Mouse (Mus musculus): ENCODE data around the gene Wwtr1. TPM values are rescaled to one million over a fixed set of nuclear protein-coding genes. Genes with fewer than 3 reads are reported as not detected.

Wwtr1 gene
- polyA plus RNA-seq, 1 experiment from 2014 or later: 10.6 TPM

DNA sequence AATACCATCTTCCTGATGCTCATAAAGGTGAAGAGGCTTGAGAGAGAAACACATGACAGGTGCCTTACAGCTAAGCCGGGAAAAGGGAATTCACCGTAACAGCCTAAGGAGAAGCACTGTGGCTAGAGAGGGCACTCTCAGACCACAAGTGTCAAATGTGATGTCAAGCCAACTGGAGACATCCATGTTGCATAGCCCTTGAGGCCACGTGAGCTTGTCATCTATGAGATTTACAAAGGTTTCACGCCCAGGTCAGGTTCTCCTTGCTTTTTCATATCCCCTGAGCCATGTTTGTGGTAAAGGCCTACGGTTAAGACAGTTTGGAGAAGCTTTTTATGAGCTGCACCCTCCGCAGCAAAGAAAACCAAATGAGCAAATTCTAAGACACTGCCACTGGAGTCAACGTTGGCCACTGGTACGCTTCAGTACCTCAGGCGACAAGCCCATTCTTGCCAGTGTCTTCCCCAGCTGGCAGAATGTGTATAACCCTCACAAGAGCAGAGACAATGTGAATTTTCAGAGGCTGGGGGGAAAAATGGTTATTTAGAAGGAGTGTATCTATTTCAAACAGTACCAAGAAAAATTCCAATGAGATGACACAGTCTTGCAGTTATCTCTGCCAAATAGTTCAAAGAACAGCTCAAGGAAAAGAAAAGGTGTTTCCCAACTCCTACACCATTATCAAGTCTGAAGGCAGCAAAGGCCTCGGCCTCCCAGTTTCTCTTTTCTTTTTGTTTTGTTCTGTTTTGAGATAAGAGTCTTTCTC is 21.4 kb downstream of the Wwtr1 start:
- DNase-seq (ENCODE audit: low spot score): no peak
- Histone ChIP-seq H3K4me3 (no peak overlapping the region), H3K4me1 (replicated peaks) (no peaks in the 10 kb centered on the region), H3K9me3 (0 out of 2 replicates have a peak, but pooled peaks cover 2% of the 10 kb centered on the region), H3K27ac (no peak overlapping the region), H3K27me3 (ENCODE audit: insufficient read depth, poor library complexity, severe bottlenecking) (no peaks in the 10 kb centered on the region), H3K36me3 (peaks cover 10% of the 10 kb centered on the region)
- WGBS: 91% methylated on average over 10 of the region's 10 CpGs

DNA sequence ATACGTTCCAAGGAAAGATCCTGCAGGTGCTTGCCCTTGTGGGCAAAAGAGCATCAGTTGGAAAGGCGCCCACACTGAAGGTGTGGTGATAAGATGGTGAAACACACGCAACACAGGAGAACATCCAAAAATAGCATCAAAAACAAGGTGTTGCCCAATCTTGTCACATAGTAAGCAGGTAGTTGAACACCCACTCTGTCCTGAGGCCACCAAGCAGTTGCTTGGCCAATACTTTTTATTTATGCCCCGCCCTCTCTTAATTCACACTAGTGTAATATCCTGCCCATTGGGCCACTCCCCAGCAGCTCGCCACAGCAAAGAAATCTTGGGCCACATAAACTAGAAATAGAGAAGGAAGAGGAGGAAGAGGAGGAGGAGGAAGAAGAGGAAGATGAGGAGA is 22.6 kb downstream of the Wwtr1 start:
- Histone ChIP-seq H3K36me3 (no peaks in the 10 kb centered on the region), H3K4me3 (no peak overlapping the region), H3K27ac (no peak overlapping the region), H3K9me3 (no peaks in the 10 kb centered on the region), H3K27me3 (ENCODE audit: insufficient read depth, poor library complexity, severe bottlenecking) (no peaks in the 10 kb centered on the region), H3K4me1 (replicated peaks) (no peaks in the 10 kb centered on the region)
- WGBS: 94% methylated on average over 5 of the region's 5 CpGs
- DNase-seq (ENCODE audit: low spot score): no peak

DNA sequence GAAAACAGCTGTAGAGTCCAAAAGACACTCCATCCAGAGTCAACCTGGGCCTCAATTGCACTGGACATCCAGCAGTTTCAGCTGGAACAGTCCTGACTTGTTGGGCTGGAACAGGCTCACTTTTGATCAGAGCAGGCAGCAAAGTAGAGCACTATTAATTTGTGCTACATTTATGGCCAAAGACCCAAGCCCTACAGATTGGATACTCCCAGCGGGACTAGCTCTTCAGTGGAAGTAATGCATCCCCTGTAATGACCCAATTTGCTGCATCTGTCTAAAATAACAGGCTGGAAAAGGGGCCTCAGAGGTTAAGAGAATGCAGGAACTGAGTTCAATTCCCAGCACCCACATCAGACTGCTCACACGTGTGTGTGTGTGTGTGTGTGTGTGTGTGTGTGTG is 24.5 kb downstream of the Wwtr1 start:
- DNase-seq (ENCODE audit: low spot score): no peak
- no peaks in the 10 kb centered on the region for H3K27me3 ChIP-seq (ENCODE audit: insufficient read depth, poor library complexity, severe bottlenecking)
- no peaks in the 10 kb centered on the region for H3K9me3 ChIP-seq
- H3K27ac ChIP-seq: no peak overlapping the region
- no peaks in the 10 kb centered on the region for H3K36me3 ChIP-seq
- H3K4me3 ChIP-seq: no peak overlapping the region
- peaks cover 12% of the 10 kb centered on the region for H3K4me1 ChIP-seq (replicated peaks)
- WGBS: 80% methylated on average over 2 of the region's 2 CpGs

DNA sequence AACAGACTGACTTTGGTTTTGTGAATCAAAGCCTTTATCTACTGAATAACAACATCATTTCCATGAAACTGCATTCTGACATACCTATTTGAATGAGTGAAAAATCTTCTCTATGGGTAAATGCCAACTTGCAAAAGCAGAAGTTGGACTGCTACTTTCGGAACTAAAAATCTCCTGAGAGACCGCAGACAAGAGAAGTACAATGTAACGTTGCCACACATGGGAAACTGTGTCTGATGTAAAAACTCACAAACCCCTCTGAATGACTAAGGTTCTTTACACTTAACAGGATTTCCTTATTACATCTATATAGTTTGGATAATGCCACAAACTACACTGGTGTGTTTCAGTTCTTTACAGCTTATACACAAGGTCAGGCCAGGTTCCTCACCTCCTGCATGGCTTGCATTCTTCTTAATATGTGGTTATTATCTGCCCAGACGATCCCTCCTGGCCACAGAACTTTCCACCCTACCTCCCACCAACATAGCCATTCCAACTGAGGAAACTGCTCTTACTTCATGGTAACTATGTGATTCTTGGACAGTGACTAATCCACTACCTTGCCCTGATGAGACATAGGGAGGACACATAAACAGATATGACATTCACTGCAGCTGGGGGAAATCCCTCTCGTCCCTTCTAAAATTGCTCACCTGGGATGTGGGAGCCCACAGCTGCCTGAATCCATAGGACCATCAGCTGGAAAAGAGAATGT is 25.1 kb downstream of the Wwtr1 start:
- Histone ChIP-seq H3K9me3 (no peaks in the 10 kb centered on the region), H3K27ac (no peak overlapping the region), H3K4me1 (replicated peaks) (peaks cover 12% of the 10 kb centered on the region), H3K4me3 (no peak overlapping the region), H3K36me3 (no peaks in the 10 kb centered on the region), H3K27me3 (ENCODE audit: insufficient read depth, poor library complexity, severe bottlenecking) (no peaks in the 10 kb centered on the region)
- no peak for DNase-seq (ENCODE audit: low spot score)
- WGBS: 88% methylated on average over 5 of the region's 5 CpGs

DNA sequence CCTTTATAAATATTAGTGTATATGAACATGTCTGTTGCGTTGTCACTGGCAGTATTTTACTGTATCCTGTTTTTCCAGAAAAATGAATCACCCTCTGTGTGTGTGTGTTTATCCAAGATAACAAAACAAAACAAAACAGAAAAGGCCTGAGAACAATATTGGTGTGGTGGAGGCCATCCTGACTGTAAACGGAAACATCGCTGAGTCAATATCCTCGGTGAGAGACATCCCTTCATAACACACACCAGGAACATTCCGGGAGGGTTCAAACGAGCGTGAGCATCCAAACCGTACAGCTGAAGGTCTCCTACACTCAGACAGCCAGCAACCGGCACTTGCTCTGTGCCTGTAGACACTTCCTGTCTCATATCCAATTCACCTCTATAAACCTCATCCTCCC is 31.6 kb downstream of the Wwtr1 start:
- Histone ChIP-seq H3K27me3 (ENCODE audit: insufficient read depth, poor library complexity, severe bottlenecking) (no peaks in the 10 kb centered on the region), H3K4me1 (replicated peaks) (peaks cover 18% of the 10 kb centered on the region), H3K9me3 (no peaks in the 10 kb centered on the region), H3K4me3 (no peak overlapping the region), H3K36me3 (no peaks in the 10 kb centered on the region), H3K27ac (no peak overlapping the region)
- 90% methylated on average over 9 of the region's 9 CpGs for WGBS
- DNase-seq (ENCODE audit: low spot score): no peak

DNA sequence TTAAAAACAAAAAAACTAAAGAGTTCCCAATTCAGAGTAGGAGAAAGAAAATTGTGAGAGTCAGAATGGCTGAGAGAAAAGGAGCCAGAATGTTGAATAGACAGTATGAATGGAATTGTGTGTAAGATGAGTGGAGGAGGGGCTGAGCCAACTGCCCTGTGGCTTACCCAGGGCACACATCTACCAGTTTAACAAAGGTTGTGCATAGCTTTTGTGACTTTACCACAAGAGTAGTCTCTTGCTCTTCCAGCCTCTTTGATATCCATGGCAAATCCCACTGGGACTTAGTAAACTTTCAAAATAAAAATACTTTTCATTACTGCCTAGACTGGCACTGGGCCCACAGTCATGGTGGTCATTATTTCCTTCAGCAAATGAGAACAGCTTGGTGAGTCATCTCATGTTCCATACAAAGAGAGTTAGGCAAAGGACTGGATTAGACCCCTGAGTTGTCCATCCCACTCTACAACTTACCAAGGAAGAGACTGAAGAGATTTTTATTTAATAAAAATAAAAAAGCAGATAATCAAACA is 32.8 kb downstream of the Wwtr1 start:
- H3K36me3 ChIP-seq: no peaks in the 10 kb centered on the region
- H3K4me3 ChIP-seq: no peak overlapping the region
- no peaks in the 10 kb centered on the region for H3K27me3 ChIP-seq (ENCODE audit: insufficient read depth, poor library complexity, severe bottlenecking)
- H3K9me3 ChIP-seq: no peaks in the 10 kb centered on the region
- DNase-seq (ENCODE audit: low spot score): no peak
- no peak overlapping the region for H3K27ac ChIP-seq
- H3K4me1 ChIP-seq (replicated peaks): peaks cover 18% of the 10 kb centered on the region

DNA sequence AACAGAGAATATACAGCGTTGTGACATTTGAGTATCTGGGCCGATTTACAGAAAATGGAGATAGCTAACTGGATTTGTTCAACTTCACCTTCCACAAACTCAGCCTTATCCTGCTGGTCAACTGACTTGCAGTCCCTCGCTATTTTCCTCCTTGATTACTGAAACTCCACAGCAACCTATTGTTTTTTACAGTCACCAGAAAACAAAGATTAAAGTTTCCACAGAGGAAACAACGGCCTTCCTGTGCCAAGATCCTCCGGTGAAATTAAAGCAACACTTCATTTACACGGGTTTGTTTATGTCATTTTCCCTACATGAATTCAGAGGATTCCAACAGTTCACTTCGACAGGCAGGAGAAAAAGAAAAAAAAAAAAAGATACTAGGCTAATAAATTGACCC is 34.5 kb downstream of the Wwtr1 start:
- no peak overlapping the region for H3K4me3 ChIP-seq
- no peaks in the 10 kb centered on the region for H3K9me3 ChIP-seq
- 0 out of 2 replicates have a peak, but pooled peaks cover 6% of the 10 kb centered on the region for H3K4me1 ChIP-seq (replicated peaks)
- no peaks in the 10 kb centered on the region for H3K27me3 ChIP-seq (ENCODE audit: insufficient read depth, poor library complexity, severe bottlenecking)
- no peak for DNase-seq (ENCODE audit: low spot score)
- no peaks in the 10 kb centered on the region for H3K36me3 ChIP-seq
- 83% methylated on average over 7 of the region's 7 CpGs for WGBS
- no peak overlapping the region for H3K27ac ChIP-seq

DNA sequence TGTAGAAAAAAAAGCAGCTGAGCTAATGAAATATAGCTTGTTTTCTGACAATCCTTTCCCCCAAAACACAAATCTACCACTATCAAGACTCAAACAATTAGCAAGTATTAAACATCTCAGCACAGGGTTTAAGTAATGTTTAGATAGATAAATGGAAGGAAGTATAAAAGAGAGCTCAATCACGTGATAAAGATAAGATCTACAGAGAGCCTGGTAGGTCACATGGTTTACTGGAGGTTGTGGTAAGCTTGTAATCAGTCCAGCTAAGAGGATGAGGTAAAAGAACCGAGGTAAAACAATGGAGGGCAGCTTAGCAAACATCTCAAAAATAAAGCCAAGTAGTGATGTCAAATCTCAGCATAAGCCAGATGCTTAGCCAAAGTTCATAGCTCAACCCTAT is 35.2 kb downstream of the Wwtr1 start:
- no peaks in the 10 kb centered on the region for H3K27me3 ChIP-seq (ENCODE audit: insufficient read depth, poor library complexity, severe bottlenecking)
- DNase-seq (ENCODE audit: low spot score): no peak
- H3K9me3 ChIP-seq: no peaks in the 10 kb centered on the region
- no peaks in the 10 kb centered on the region for H3K36me3 ChIP-seq
- 71% methylated on average over 2 of the region's 2 CpGs for WGBS
- no peak overlapping the region for H3K4me3 ChIP-seq
- peaks cover 11% of the 10 kb centered on the region for H3K4me1 ChIP-seq (replicated peaks)
- H3K27ac ChIP-seq: no peak overlapping the region

DNA sequence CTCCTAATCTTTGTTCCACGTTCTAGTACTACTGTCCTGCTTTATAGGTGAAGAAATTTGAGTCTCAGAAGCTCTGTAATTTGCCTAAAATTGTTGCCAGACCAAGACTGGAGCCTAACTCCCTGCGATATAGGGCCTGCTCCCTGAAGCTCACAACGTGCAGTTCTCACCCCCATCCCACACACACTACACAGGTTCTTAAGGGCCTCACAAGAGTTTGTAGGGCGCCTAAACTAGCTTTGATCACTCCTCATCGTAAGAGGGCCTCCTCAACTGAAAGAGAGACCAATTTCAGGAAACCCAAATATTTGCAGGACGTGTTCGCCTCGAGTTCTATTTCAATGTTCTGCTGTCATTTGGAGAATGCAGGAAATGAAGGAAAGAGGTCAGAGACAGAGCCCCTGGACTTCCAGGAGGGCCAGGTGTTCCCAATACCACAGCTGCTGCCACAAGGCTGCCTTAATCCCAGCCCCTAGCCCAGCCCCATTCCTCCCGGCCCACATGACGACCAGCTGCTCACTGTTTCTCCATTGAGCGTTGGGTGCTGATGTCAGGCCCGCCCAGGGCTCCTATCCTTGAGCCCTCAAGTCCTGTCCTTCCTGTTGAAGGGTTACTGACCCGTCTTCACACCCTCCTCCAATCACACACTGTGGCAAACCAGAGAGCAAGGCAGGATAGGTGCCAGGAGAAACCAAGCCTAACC is 40.1 kb downstream of the Wwtr1 start:
- Histone ChIP-seq H3K36me3 (no peaks in the 10 kb centered on the region), H3K4me3 (no peak overlapping the region), H3K27ac (peak overlapping the region; percentile 23; the same call in 1 of the 2 replicates), H3K4me1 (replicated peaks) (peaks cover 5% of the 10 kb centered on the region), H3K27me3 (ENCODE audit: insufficient read depth, poor library complexity, severe bottlenecking) (no peaks in the 10 kb centered on the region), H3K9me3 (no peaks in the 10 kb centered on the region)
- WGBS: 76% methylated on average over 13 of the region's 13 CpGs
- DNase-seq (ENCODE audit: low spot score): no peak

DNA sequence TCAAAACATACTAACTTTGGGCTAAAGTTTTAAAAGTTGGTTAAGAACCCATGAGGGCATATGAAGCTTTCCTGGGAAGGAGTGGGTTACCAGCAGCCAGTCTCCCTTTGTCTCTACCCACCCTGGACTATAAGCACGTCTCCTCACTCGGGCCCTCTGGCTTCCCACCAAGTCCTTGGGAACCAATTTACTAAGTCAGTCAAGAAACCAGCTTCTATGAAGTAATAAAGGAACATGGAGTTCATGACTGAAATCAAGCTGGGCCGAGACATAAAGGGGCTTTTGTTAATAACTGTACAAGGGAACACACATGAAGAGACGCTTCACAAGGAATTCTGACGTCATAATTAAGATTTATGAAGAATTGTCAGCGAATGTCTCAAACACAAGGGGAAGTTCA is 41.3 kb downstream of the Wwtr1 start:
- H3K9me3 ChIP-seq: no peaks in the 10 kb centered on the region
- H3K27ac ChIP-seq: no peak overlapping the region
- DNase-seq (ENCODE audit: low spot score): no peak
- no peaks in the 10 kb centered on the region for H3K36me3 ChIP-seq
- H3K27me3 ChIP-seq (ENCODE audit: insufficient read depth, poor library complexity, severe bottlenecking): no peaks in the 10 kb centered on the region
- H3K4me3 ChIP-seq: no peak overlapping the region
- H3K4me1 ChIP-seq (replicated peaks): peaks cover 5% of the 10 kb centered on the region
- WGBS: 79% methylated on average over 6 of the region's 6 CpGs

DNA sequence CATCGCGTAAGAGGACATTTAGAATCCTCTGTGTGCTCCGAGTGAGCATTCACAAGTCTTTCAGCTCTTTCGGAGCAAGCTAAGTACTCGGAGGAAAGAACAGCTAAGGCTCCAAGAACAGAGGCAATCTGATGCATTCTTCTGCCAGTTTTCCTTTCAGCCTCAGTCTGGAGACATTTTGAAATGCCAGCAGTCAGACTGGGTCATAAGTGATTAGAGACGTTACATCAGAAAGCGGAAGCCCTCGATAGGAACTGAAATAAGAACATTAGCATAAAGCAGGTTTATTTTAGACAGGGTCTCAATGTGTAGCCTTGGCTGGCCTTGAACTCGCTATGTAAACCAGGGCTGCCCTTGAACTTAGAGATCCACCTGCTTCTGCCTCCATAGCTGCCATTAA is 41.8 kb downstream of the Wwtr1 start:
- DNase-seq (ENCODE audit: low spot score): no peak
- peaks cover 5% of the 10 kb centered on the region for H3K4me1 ChIP-seq (replicated peaks)

DNA sequence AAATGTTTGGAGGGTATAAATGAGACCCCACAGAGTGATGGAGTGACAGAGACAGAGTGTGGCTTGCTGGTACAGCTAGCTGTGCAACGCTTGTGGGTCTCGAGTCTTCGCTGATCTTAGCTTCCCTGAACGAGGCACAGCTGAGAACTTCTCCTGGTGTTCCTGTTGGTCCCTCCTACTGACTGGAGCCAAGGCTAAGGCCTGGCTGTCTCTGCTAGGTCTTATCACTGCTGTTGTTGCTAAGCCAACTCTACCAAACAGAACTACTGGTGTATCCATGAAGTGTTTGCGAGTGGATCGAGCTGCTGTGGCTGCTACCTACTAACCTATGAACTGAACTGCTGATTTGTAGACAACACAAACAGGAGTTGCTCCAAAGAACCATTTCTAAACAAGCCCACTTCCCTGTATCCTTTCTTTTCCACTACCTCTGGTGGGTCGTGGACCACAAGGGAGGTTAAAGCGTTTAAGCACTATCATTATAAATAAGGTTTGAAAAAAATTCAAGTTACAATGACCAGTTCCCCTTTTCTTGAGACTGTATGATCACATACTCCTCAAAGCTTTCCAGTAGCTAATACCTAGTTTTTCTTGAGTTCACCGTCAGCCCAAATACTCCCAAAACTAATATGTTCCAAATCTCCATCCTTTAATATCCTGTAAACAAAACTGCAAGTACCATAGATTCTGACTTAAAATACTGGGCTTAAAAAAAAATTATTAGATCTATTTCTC is 42.6 kb downstream of the Wwtr1 start:
- no peaks in the 10 kb centered on the region for H3K9me3 ChIP-seq
- WGBS: 94% methylated on average over 9 of the region's 9 CpGs
- no peak for DNase-seq (ENCODE audit: low spot score)
- H3K36me3 ChIP-seq: 0 out of 2 replicates have a peak, but pooled peaks cover 2% of the 10 kb centered on the region
- H3K27ac ChIP-seq: no peak overlapping the region
- H3K27me3 ChIP-seq (ENCODE audit: insufficient read depth, poor library complexity, severe bottlenecking): no peaks in the 10 kb centered on the region
- peaks cover 5% of the 10 kb centered on the region for H3K4me1 ChIP-seq (replicated peaks)
- H3K4me3 ChIP-seq: no peak overlapping the region

More for the DNA sequence above, 41.8 kb downstream of the Wwtr1 start:
- 89% methylated on average over 9 of the region's 9 CpGs for WGBS
- Histone ChIP-seq H3K9me3 (no peaks in the 10 kb centered on the region), H3K36me3 (no peaks in the 10 kb centered on the region), H3K27me3 (ENCODE audit: insufficient read depth, poor library complexity, severe bottlenecking) (no peaks in the 10 kb centered on the region), H3K27ac (no peak overlapping the region), H3K4me3 (no peak overlapping the region)

Measured in hindbrain, embryonic 10.5 days (tissue).